Mouse (Mus musculus) urinary bladder, postnatal 4 days (tissue): ENCODE results near the gene Spata32.
A peak's percentile ranks its signal among the peaks of the same experiment; 100 is the strongest.

ENCODE experiments used
- DNase-seq, 2 experiments: peaks; one replicate each; pipeline ENCODE4 v3.0.0; 2021 to 2022; ENCODE audit warnings: low spot score in 2 of 2

Spata32 gene

GRCm38 (mm10) chr11:103217790-103218516 lies at the start of gene Spata32:
Spata32 (minus strand) TSS chr11:103218432.
- DNase-seq, result peak in 1 of 2 experiments; percentile 46

- peak; percentile 100 for DNase-seq
Measured at GRCm38 (mm10) chr11:103267346-103268219, 49.4 kb upstream of the Spata32 start, which contains the start of gene Map3k14. Map3k14 (minus strand) TSS chr11:103267472.

DNA sequence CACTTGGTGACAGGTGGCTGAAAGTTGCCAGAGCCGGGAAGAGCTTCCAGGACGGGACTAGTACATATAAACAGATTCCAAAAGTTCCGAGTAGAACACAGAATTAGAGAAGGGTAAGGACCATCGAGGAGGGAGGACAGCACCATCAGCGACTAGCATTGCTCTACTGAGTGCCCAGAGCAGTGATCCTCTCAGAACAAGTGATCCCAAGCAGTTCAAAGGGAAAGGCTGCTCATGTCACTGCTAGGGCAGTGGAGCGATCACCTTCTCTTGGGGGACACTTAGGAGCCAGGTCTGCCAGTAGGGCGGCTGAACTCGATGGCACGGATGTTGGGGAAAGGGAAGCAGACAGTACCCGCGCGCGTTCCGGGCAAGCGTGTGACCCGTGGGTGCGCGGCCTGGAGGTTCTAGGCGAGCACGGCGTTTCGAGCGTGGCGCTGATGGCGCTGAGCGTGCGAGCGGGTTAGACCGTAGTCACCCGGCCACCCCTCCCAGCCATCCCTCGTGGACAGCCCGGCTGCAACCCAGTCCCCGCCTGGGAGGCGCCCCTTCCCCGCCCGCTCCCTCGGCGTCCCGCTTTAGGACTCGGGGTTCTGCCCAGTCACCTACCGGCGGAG lies 48.6 kb upstream of the Spata32 start:
- DNase-seq, result no peak

GRCm38 (mm10) chr11:103265856-103266255 lies 47.6 kb upstream of the Spata32 start:
- DNase-seq, result no peak

DNA sequence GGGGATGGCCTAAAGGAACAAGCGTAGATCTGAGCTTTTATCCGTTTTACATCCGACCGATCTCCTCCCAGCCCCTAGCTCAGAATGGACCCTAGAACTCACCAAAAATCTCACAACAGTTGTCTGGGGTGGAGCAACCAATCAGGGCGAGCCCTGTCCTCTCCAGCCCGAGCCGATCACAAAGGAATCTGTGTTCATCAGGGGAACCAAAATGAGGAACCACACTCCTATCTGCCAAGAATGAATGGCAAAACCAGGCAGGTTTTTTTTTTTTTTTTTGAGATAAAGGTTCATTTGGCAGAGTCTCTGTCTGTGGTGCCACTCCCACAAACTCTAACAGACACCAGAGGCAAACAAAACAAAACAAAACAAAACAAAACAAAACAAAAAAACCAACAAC lies 47.0 kb upstream of the Spata32 start:
- DNase-seq, result no peak

- DNase-seq, result no peak
Measured at GRCm38 (mm10) chr11:103264427-103265005, 46.3 kb upstream of the Spata32 start.

GRCm38 (mm10) chr11:103263551-103263950 lies 45.3 kb upstream of the Spata32 start:
- no peak for DNase-seq

GRCm38 (mm10) chr11:103262412-103263267 lies 44.4 kb upstream of the Spata32 start:
- peak in 1 of 2 experiments; percentile 36 for DNase-seq

DNA sequence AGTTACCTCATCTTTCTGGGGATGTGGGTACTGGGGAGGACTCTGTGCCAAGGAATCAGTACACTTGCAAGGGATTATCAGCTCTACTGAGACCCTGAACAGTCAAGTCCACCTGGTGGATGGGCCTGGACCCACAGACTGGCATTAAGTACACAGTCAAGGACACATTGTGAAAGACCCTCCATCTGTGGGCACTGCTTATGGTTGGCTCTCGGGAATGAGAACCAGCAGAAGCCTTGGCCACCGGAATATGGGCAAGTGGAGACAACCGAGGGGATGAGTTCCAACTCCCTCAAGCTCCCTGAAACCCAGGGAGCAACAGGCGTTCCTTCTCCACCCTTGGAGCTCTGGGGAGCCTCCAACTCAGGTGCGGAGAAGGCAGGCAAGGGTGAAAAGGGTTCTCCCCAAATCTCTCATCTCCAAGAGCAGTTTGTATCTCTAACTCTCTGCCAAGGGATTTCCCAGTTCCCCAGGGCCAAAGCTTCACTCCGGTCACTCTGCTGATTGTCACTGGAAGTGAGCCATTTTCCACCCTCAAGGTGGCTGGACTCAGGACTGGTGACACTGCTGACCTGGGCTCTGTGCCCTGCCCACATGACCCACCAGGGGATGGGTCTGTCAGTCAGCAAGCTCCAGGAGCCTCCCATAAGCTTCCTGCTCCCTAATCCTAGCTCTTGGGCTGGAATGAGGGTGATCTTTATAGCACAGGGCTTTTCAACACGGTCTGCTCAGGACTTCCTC lies 43.6 kb upstream of the Spata32 start:
- no peak for DNase-seq

DNA sequence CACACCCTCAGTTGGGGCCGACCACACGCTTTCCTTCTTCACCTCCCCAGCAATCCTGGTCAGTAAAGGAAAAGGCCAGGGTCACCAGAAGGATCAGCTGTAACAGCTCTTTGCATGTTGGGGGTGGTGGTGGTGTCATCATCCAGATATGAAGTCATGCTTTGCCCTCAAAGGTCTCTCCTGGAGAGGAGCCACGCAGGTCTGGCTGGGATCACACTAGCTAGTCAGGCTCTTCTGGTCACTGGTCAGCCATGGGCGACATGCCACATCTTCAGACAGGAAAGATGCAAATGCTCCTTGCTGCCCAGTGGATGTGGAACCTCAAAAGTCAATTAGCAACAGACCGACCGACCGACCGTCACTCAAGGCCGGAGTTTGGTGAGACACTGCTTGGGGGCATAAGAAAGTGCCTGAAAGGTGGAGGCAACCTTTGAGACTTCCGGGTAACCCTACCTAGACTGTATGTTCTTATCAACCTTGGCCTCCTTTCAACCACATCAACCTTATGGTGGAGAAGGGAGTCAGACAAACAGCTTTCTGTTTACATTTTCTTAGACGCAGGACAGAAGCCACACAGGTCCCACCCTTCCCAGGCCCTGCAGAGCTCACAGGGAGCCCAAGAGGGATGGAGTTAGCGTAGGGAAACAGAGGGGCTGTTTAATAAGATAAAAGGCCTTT lies 42.4 kb upstream of the Spata32 start:
- no peak for DNase-seq

- DNase-seq, result no peak
Measured at GRCm38 (mm10) chr11:103260034-103260433, 41.8 kb upstream of the Spata32 start.

GRCm38 (mm10) chr11:103257938-103258481 lies 39.8 kb upstream of the Spata32 start:
- no peak for DNase-seq

- no peak for DNase-seq
Measured at GRCm38 (mm10) chr11:103253605-103254004, 35.4 kb upstream of the Spata32 start.

GRCm38 (mm10) chr11:103252380-103252779 lies 34.1 kb upstream of the Spata32 start:
- DNase-seq, result no peak

DNA sequence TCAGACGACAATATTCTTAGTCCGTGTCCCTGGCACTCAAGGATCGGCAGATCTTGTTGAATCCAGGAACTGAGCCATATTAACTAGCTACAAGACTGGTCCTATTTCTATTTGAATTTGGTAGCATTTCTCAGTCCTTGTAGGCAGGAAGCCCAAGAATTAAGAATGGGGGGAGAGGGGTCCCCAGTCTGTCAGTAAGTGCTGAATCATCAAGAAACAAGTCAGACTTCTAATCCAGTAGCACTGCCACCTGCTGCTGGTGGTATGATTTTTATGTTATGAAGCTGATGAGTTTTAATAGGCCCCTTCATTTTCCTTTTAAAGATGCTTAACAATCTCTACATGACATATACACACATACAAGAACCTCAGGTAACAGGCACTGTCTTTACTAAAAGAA lies 32.1 kb upstream of the Spata32 start:
- no peak for DNase-seq

- no peak for DNase-seq
Measured at GRCm38 (mm10) chr11:103249509-103249908, 31.3 kb upstream of the Spata32 start.

DNA sequence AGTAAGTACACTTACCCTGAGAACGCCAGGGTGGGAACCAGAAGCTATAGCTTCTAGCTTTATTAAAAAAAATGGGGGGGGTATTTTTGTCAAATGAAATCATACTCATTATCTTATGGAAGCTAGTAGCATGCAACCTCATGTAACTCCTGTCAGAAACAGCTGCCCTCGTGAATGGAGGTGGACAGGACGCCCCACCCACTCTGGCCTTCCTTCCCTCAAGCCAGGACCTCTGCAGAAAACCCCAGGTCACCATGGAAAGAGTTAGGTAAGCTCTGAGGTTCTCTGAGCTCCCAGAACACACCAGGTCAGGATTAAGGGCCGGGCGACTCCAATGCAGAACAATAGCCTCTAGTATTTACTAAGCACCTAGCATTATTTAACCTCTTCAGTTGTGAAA lies 30.6 kb upstream of the Spata32 start:
- no peak for DNase-seq

DNA sequence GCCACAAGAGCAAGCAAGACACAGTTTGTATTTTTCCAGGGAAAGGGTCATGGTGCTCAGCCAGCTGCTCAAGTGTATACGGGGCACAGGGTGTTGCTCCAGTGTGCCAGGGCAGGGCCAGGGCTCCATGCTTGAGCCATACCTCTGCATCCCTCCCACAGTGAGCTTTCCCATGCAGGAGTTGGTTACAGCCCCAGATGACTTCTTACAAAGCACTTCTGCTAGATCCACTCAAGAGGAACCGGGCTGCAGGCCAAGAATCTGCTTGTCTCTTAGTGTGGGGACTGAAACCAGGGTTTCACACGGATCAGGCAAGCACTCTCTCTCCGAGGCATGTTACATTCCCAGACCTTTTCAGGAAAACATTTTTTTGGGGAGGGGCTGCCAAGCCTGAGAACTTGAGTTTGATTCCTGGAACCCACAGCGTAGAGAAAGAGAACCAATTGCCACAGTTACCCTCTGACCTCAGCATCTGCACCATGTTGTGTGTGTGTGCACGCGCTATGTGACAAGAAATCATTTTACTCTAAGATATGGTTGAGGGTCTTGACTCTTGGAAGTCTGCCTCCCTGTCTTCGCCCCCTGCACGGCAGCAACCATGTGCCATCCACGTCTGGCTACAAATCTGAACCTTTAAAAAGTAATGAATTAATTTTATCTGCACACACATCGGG lies 29.4 kb upstream of the Spata32 start:
- DNase-seq, result peak in 1 of 2 experiments; percentile 63
